Mouse (Mus musculus): ENCODE results near the gene Gm49361. TPM values are rescaled to one million over a fixed set of nuclear protein-coding genes. Genes with fewer than 3 reads are reported as not detected.
"Not testable (repeated sequence)": the region's sequence is repeated elsewhere in the genome, so short reads cannot be mapped to it uniquely, and the experiment has no call there.

The Gm49361 gene
- polyA plus RNA-seq, 1 experiment from 2014 or later: not detected

GRCm38 (mm10) chr14:57688066-57688465 is 57.8 kb downstream of the Gm49361 start:
- WGBS: 96% methylated on average over 7 of the region's 7 CpGs

GRCm38 (mm10) chr14:57687441-57687840 is 58.5 kb downstream of the Gm49361 start:
- 89% methylated on average over 5 of the region's 5 CpGs for WGBS
- H3K9ac ChIP-seq (replicated peaks; ENCODE audit: low read length): no peak overlapping the region
- no peaks in the 10 kb centered on the region for H3K9me3 ChIP-seq (ENCODE audit: control insufficient read depth, low read length)
- ATAC-seq (ENCODE audit: low FRiP score, low TSS enrichment): no peak
- no peak overlapping the region for H3K27ac ChIP-seq (replicated peaks; ENCODE audit: low read depth, low read length)
- H3K4me3 ChIP-seq (replicated peaks; ENCODE audit: low read depth, low read length): no peak overlapping the region
- no peak overlapping the region for H3K4me2 ChIP-seq (ENCODE audit: low read length)
- no peak for DNase-seq
- peaks cover 17% of the 10 kb centered on the region; the same call in 1 of the 2 replicates for H3K36me3 ChIP-seq (ENCODE audit: control insufficient read depth, insufficient read depth, low read length)
- H3K27me3 ChIP-seq (ENCODE audit: control insufficient read depth, insufficient read depth, low read length): no peaks in the 10 kb centered on the region
- no peaks in the 10 kb centered on the region for H3K4me1 ChIP-seq (ENCODE audit: control insufficient read depth, insufficient read depth, low read length)

More at GRCm38 (mm10) chr14:57688066-57688465, 57.8 kb downstream of the Gm49361 start:
- not testable (repeated sequence) for H3K4me1 ChIP-seq (ENCODE audit: control insufficient read depth, insufficient read depth, low read length); H3K9me3 ChIP-seq (ENCODE audit: control insufficient read depth, low read length); H3K4me2 ChIP-seq (ENCODE audit: low read length); H3K9ac ChIP-seq (replicated peaks; ENCODE audit: low read length); H3K27ac ChIP-seq (replicated peaks; ENCODE audit: low read depth, low read length); DNase-seq; ATAC-seq (ENCODE audit: low FRiP score, low TSS enrichment); H3K4me3 ChIP-seq (replicated peaks; ENCODE audit: low read depth, low read length); H3K27me3 ChIP-seq (ENCODE audit: control insufficient read depth, insufficient read depth, low read length)
- H3K36me3 ChIP-seq (ENCODE audit: control insufficient read depth, insufficient read depth, low read length): peaks cover 17% of the 10 kb centered on the region; the same call in 1 of the 2 replicates

GRCm38 (mm10) chr14:57686647-57687046 is 59.3 kb downstream of the Gm49361 start:
- Histone ChIP-seq H3K4me1 (ENCODE audit: control insufficient read depth, insufficient read depth, low read length) (no peaks in the 10 kb centered on the region), H3K4me2 (ENCODE audit: low read length) (no peak overlapping the region), H3K36me3 (ENCODE audit: control insufficient read depth, insufficient read depth, low read length) (peaks cover 17% of the 10 kb centered on the region; the same call in 1 of the 2 replicates), H3K27ac (replicated peaks; ENCODE audit: low read depth, low read length) (no peak overlapping the region), H3K9ac (replicated peaks; ENCODE audit: low read length) (no peak overlapping the region), H3K4me3 (replicated peaks; ENCODE audit: low read depth, low read length) (no peak overlapping the region), H3K9me3 (ENCODE audit: control insufficient read depth, low read length) (no peaks in the 10 kb centered on the region), H3K27me3 (ENCODE audit: control insufficient read depth, insufficient read depth, low read length) (no peaks in the 10 kb centered on the region)
- WGBS: 91% methylated on average over 6 of the region's 6 CpGs
- no peak for ATAC-seq (ENCODE audit: low FRiP score, low TSS enrichment)
- no peak for DNase-seq

- Histone ChIP-seq H3K4me1 (ENCODE audit: control insufficient read depth, insufficient read depth, low read length) (no peaks in the 10 kb centered on the region), H3K27ac (replicated peaks; ENCODE audit: low read depth, low read length) (no peak overlapping the region), H3K27me3 (ENCODE audit: control insufficient read depth, insufficient read depth, low read length) (no peaks in the 10 kb centered on the region), H3K9me3 (ENCODE audit: control insufficient read depth, low read length) (no peaks in the 10 kb centered on the region), H3K36me3 (ENCODE audit: control insufficient read depth, insufficient read depth, low read length) (0 out of 2 replicates have a peak, but pooled peaks cover 3% of the 10 kb centered on the region), H3K4me2 (ENCODE audit: low read length) (no peak overlapping the region), H3K9ac (replicated peaks; ENCODE audit: low read length) (no peak overlapping the region), H3K4me3 (replicated peaks; ENCODE audit: low read depth, low read length) (no peak overlapping the region)
- peak; percentile 75 for DNase-seq
- ATAC-seq (ENCODE audit: low FRiP score, low TSS enrichment): no peak
- 14% methylated on average over 1 of the region's 1 CpGs for WGBS
Observed at GRCm38 (mm10) chr14:57684579-57684978, 61.3 kb downstream of the Gm49361 start.

GRCm38 (mm10) chr14:57682751-57683150 is 63.2 kb downstream of the Gm49361 start:
- Histone ChIP-seq H3K9me3 (ENCODE audit: control insufficient read depth, low read length) (no peaks in the 10 kb centered on the region), H3K27me3 (ENCODE audit: control insufficient read depth, insufficient read depth, low read length) (no peaks in the 10 kb centered on the region), H3K36me3 (ENCODE audit: control insufficient read depth, insufficient read depth, low read length) (no peaks in the 10 kb centered on the region), H3K4me1 (ENCODE audit: control insufficient read depth, insufficient read depth, low read length) (no peaks in the 10 kb centered on the region), H3K4me3 (replicated peaks; ENCODE audit: low read depth, low read length) (no peak overlapping the region), H3K27ac (replicated peaks; ENCODE audit: low read depth, low read length) (no peak overlapping the region), H3K9ac (replicated peaks; ENCODE audit: low read length) (no peak overlapping the region), H3K4me2 (ENCODE audit: low read length) (no peak overlapping the region)
- ATAC-seq (ENCODE audit: low FRiP score, low TSS enrichment) (no peak), DNase-seq (no peak)
- 89% methylated on average over 4 of the region's 4 CpGs for WGBS

- peak; percentile 55; the same call in 1 of the 2 replicates for ATAC-seq (ENCODE audit: low FRiP score, low TSS enrichment)
Observed at GRCm38 (mm10) chr14:57679958-57680535, 65.9 kb downstream of the Gm49361 start.

GRCm38 (mm10) chr14:57679523-57679922 is 66.4 kb downstream of the Gm49361 start:
- Histone ChIP-seq H3K4me3 (replicated peaks; ENCODE audit: low read depth, low read length) (no peak overlapping the region), H3K27ac (replicated peaks; ENCODE audit: low read depth, low read length) (no peak overlapping the region), H3K27me3 (ENCODE audit: control insufficient read depth, insufficient read depth, low read length) (no peaks in the 10 kb centered on the region), H3K9ac (replicated peaks; ENCODE audit: low read length) (no peak overlapping the region), H3K9me3 (ENCODE audit: control insufficient read depth, low read length) (no peaks in the 10 kb centered on the region), H3K4me2 (ENCODE audit: low read length) (no peak overlapping the region), H3K36me3 (ENCODE audit: control insufficient read depth, insufficient read depth, low read length) (no peaks in the 10 kb centered on the region), H3K4me1 (ENCODE audit: control insufficient read depth, insufficient read depth, low read length) (no peaks in the 10 kb centered on the region)
- DNase-seq (no peak), ATAC-seq (ENCODE audit: low FRiP score, low TSS enrichment) (no peak)
- WGBS: 30% methylated on average over 1 of the region's 1 CpGs

More at GRCm38 (mm10) chr14:57679958-57680535, 65.9 kb downstream of the Gm49361 start:
- Histone ChIP-seq H3K4me2 (ENCODE audit: low read length) (no peak overlapping the region), H3K36me3 (ENCODE audit: control insufficient read depth, insufficient read depth, low read length) (no peaks in the 10 kb centered on the region), H3K27ac (replicated peaks; ENCODE audit: low read depth, low read length) (no peak overlapping the region), H3K9ac (replicated peaks; ENCODE audit: low read length) (no peak overlapping the region), H3K4me1 (ENCODE audit: control insufficient read depth, insufficient read depth, low read length) (no peaks in the 10 kb centered on the region), H3K4me3 (replicated peaks; ENCODE audit: low read depth, low read length) (no peak overlapping the region), H3K9me3 (ENCODE audit: control insufficient read depth, low read length) (no peaks in the 10 kb centered on the region), H3K27me3 (ENCODE audit: control insufficient read depth, insufficient read depth, low read length) (no peaks in the 10 kb centered on the region)
- 42% methylated on average over 5 of the region's 5 CpGs for WGBS
- DNase-seq: peak; percentile 94

- no peaks in the 10 kb centered on the region for H3K9me3 ChIP-seq (ENCODE audit: control insufficient read depth, low read length)
- no peak overlapping the region for H3K4me3 ChIP-seq (replicated peaks; ENCODE audit: low read depth, low read length)
- ATAC-seq (ENCODE audit: low FRiP score, low TSS enrichment): no peak
- no peaks in the 10 kb centered on the region for H3K36me3 ChIP-seq (ENCODE audit: control insufficient read depth, insufficient read depth, low read length)
- WGBS: 59% methylated on average over 2 of the region's 2 CpGs
- H3K9ac ChIP-seq (replicated peaks; ENCODE audit: low read length): no peak overlapping the region
- H3K4me2 ChIP-seq (ENCODE audit: low read length): no peak overlapping the region
- DNase-seq: no peak
- H3K4me1 ChIP-seq (ENCODE audit: control insufficient read depth, insufficient read depth, low read length): no peaks in the 10 kb centered on the region
- H3K27ac ChIP-seq (replicated peaks; ENCODE audit: low read depth, low read length): no peak overlapping the region
- no peaks in the 10 kb centered on the region for H3K27me3 ChIP-seq (ENCODE audit: control insufficient read depth, insufficient read depth, low read length)
Observed at GRCm38 (mm10) chr14:57675481-57675880, 70.4 kb downstream of the Gm49361 start.

- Histone ChIP-seq H3K27me3 (ENCODE audit: control insufficient read depth, insufficient read depth, low read length) (no peaks in the 10 kb centered on the region), H3K4me2 (ENCODE audit: low read length) (peak overlapping the region; percentile 97), H3K27ac (replicated peaks; ENCODE audit: low read depth, low read length) (peak overlapping the region; percentile 97), H3K9me3 (ENCODE audit: control insufficient read depth, low read length) (no peaks in the 10 kb centered on the region), H3K4me1 (ENCODE audit: control insufficient read depth, insufficient read depth, low read length) (peaks cover 16% of the 10 kb centered on the region), H3K9ac (replicated peaks; ENCODE audit: low read length) (peak overlapping the region; percentile 85), H3K36me3 (ENCODE audit: control insufficient read depth, insufficient read depth, low read length) (no peaks in the 10 kb centered on the region), H3K4me3 (replicated peaks; ENCODE audit: low read depth, low read length) (peak overlapping the region; percentile 81)
- no peak for ATAC-seq (ENCODE audit: low FRiP score, low TSS enrichment)
- 13% methylated on average over 10 of the region's 10 CpGs for WGBS
- DNase-seq: no peak
Observed at GRCm38 (mm10) chr14:57665628-57665950, 80.3 kb downstream of the Gm49361 start.
